Mouse (Mus musculus): ENCODE data around the gene Cd24a.

DNA sequence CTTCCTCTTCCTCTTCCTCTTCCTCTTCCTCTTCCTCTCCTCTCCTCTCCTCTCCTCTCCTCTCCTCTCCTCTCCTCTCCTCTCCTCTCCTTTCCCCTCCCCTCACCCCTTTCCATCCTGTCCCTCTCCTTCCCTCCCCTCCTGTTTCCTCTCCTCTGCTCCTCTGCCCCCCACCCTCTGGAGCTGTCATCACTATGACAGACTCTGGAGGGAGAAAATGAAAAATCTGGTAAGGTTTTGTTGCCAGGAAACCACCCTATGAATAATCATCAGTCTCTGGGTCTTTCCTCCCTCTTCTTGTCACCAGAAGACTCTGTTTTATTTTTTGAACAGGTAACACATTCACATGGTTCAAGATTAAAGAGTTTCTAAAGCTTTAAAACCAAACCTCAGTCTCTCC lies 53.0 kb downstream of the Cd24a start:
- no peak for TF ChIP-seq POLR2A (IDR thresholded peaks at IDR 0.05; ENCODE audit: borderline replicate concordance, insufficient read depth, low read length)
- no peak for TF ChIP-seq CTCF (IDR thresholded peaks at IDR 0.05; ENCODE audit: borderline replicate concordance, insufficient read depth, low read depth, low read length)

Measured in cerebellum, adult 2 months (tissue).